Mouse (Mus musculus): ENCODE data around the gene Olfr926. TPM values are rescaled to one million over a fixed set of nuclear protein-coding genes. Genes with fewer than 3 reads are reported as not detected.
"Not testable (repeated sequence)": the region's sequence is repeated elsewhere in the genome, so short reads cannot be mapped to it uniquely, and the experiment has no call there.

The Olfr926 gene
- not detected in 2 replicates for polyA plus RNA-seq (2016; fragmentation: Nextera tagmentation; extraction: Ambion mirVana)

- Histone ChIP-seq H3K27me3 (no peaks in the 10 kb centered on the region), H3K4me2 (replicated peaks) (no peak within 1 kb of the TSS), H3K9me3 (no peaks in the 10 kb centered on the region), H3K27ac (no peak within 1 kb of the TSS), H3K4me1 (no peaks in the 10 kb centered on the region), H3K9ac (no peak within 1 kb of the TSS), H3K36me3 (no peaks in the 10 kb centered on the region), H3K4me3 (no peak within 1 kb of the TSS)
- WGBS: 85% methylated on average over 2 of the region's 2 CpGs
- no peak for ATAC-seq (ENCODE audit: insufficient number of reproducible peaks, insufficient read depth, low FRiP score, low TSS enrichment)
These were observed at the start of gene Olfr926 for GRCm38 (mm10) chr9:38876826-38877225. Gene Olfr926, plus strand, starts transcription at chr9:38877126.

- 83% methylated on average over 2 of the region's 2 CpGs for WGBS
- no peak overlapping the region for H3K27ac ChIP-seq
- no peak for ATAC-seq (ENCODE audit: insufficient number of reproducible peaks, insufficient read depth, low FRiP score, low TSS enrichment)
- no peaks in the 10 kb centered on the region for H3K9me3 ChIP-seq
- H3K4me3 ChIP-seq: no peak overlapping the region
- H3K4me2 ChIP-seq (replicated peaks): no peak overlapping the region
- H3K36me3 ChIP-seq: no peaks in the 10 kb centered on the region
- H3K27me3 ChIP-seq: no peaks in the 10 kb centered on the region
- no peak overlapping the region for H3K9ac ChIP-seq
- H3K4me1 ChIP-seq: no peaks in the 10 kb centered on the region
These were observed 43.9 kb upstream of the Olfr926 start for GRCm38 (mm10) chr9:38833027-38833426.

GRCm38 (mm10) chr9:38844149-38844548, 32.8 kb upstream of the Olfr926 start, which contains the start of gene Olfr924:
Gene Olfr924, plus strand, starts transcription at chr9:38844449.
- whole genome bisulfite sequencing: 90% methylated on average over 1 of the region's 1 CpGs
- H3K4me3 ChIP-seq: no peak within 1 kb of the TSS
- no peaks in the 10 kb centered on the region for H3K36me3 ChIP-seq
- no peak within 1 kb of the TSS for H3K9ac ChIP-seq
- H3K9me3 ChIP-seq: no peaks in the 10 kb centered on the region
- no peaks in the 10 kb centered on the region for H3K4me1 ChIP-seq
- no peak within 1 kb of the TSS for H3K4me2 ChIP-seq (replicated peaks)
- no peak within 1 kb of the TSS for H3K27ac ChIP-seq
- no peak for ATAC-seq (ENCODE audit: insufficient number of reproducible peaks, insufficient read depth, low FRiP score, low TSS enrichment)
- H3K27me3 ChIP-seq: no peaks in the 10 kb centered on the region

- no peak for ATAC-seq (ENCODE audit: insufficient number of reproducible peaks, insufficient read depth, low FRiP score, low TSS enrichment)
- no peaks in the 10 kb centered on the region for H3K9me3 ChIP-seq
- no peak within 1 kb of the TSS for H3K27ac ChIP-seq
- no peaks in the 10 kb centered on the region for H3K4me1 ChIP-seq
- no peaks in the 10 kb centered on the region for H3K27me3 ChIP-seq
- H3K4me2 ChIP-seq (replicated peaks): no peak within 1 kb of the TSS
- no peak within 1 kb of the TSS for H3K9ac ChIP-seq
- H3K36me3 ChIP-seq: no peaks in the 10 kb centered on the region
- no peak within 1 kb of the TSS for H3K4me3 ChIP-seq
These were observed 22.2 kb upstream of the Olfr926 start, which contains the start of gene Olfr26 for GRCm38 (mm10) chr9:38854760-38855159. Gene Olfr26, plus strand, starts transcription at chr9:38855060.

- not testable (repeated sequence) for H3K4me2 ChIP-seq (replicated peaks); H3K9me3 ChIP-seq; ATAC-seq (ENCODE audit: insufficient number of reproducible peaks, insufficient read depth, low FRiP score, low TSS enrichment); H3K9ac ChIP-seq; H3K36me3 ChIP-seq; H3K27me3 ChIP-seq; H3K27ac ChIP-seq; H3K4me3 ChIP-seq; H3K4me1 ChIP-seq
- 52% methylated on average over 2 of the region's 2 CpGs for WGBS
These were observed 2.0 kb upstream of the Olfr926 start for GRCm38 (mm10) chr9:38874880-38875279.

Other genes with a start within 250 kb of the Olfr926 start
- not detected in 2 replicates for gene Olfr916, start 217.3 kb upstream of the Olfr926 start, polyA plus RNA-seq (2016; fragmentation: Nextera tagmentation; extraction: Ambion mirVana)
- gene Olfr917, start 211.3 kb upstream of the Olfr926 start, polyA plus RNA-seq (2016; fragmentation: Nextera tagmentation; extraction: Ambion mirVana): not detected in 2 replicates
- gene Olfr918, start 202.5 kb upstream of the Olfr926 start, polyA plus RNA-seq (2016; fragmentation: Nextera tagmentation; extraction: Ambion mirVana): not detected in 2 replicates
- gene Olfr919, start 173.5 kb upstream of the Olfr926 start, polyA plus RNA-seq (2016; fragmentation: Nextera tagmentation; extraction: Ambion mirVana): not detected in 2 replicates
- 16.3 and 16.4 TPM in 2 replicates for gene Vwa5a, start 158.9 kb upstream of the Olfr926 start, polyA plus RNA-seq (2016; fragmentation: Nextera tagmentation; extraction: Ambion mirVana)
- 0.04 TPM in 1 of 2 replicates, not detected in the other for gene Olfr920, start 124.8 kb upstream of the Olfr926 start, polyA plus RNA-seq (2016; fragmentation: Nextera tagmentation; extraction: Ambion mirVana)
- gene Olfr921, start 104.1 kb upstream of the Olfr926 start, polyA plus RNA-seq (2016; fragmentation: Nextera tagmentation; extraction: Ambion mirVana): not detected in 2 replicates
- gene Olfr922, start 62.5 kb upstream of the Olfr926 start, polyA plus RNA-seq (2016; fragmentation: Nextera tagmentation; extraction: Ambion mirVana): not detected in 2 replicates
- not detected in 2 replicates for gene Olfr923, start 50.6 kb upstream of the Olfr926 start, polyA plus RNA-seq (2016; fragmentation: Nextera tagmentation; extraction: Ambion mirVana)
- not detected in 2 replicates for gene Olfr924, start 32.7 kb upstream of the Olfr926 start, polyA plus RNA-seq (2016; fragmentation: Nextera tagmentation; extraction: Ambion mirVana)
- gene Olfr26, start 22.1 kb upstream of the Olfr926 start, polyA plus RNA-seq (2016; fragmentation: Nextera tagmentation; extraction: Ambion mirVana): not detected in 2 replicates
- gene Olfr930, start 52.7 kb downstream of the Olfr926 start, polyA plus RNA-seq (2016; fragmentation: Nextera tagmentation; extraction: Ambion mirVana): not detected in 2 replicates
- gene Olfr933, start 95.2 kb downstream of the Olfr926 start, polyA plus RNA-seq (2016; fragmentation: Nextera tagmentation; extraction: Ambion mirVana): not detected in 2 replicates
- not detected in 2 replicates for gene Olfr934, start 111.2 kb downstream of the Olfr926 start, polyA plus RNA-seq (2016; fragmentation: Nextera tagmentation; extraction: Ambion mirVana)
- gene Olfr935, start 122.6 kb downstream of the Olfr926 start, polyA plus RNA-seq (2016; fragmentation: Nextera tagmentation; extraction: Ambion mirVana): not detected in 2 replicates
- gene Olfr146, start 146.3 kb downstream of the Olfr926 start, polyA plus RNA-seq (2016; fragmentation: Nextera tagmentation; extraction: Ambion mirVana): not detected in 2 replicates
- not detected in 2 replicates for gene Olfr937, start 187.8 kb downstream of the Olfr926 start, polyA plus RNA-seq (2016; fragmentation: Nextera tagmentation; extraction: Ambion mirVana)
- gene Olfr938, start 201.8 kb downstream of the Olfr926 start, polyA plus RNA-seq (2016; fragmentation: Nextera tagmentation; extraction: Ambion mirVana): not detected in 2 replicates